Mouse (Mus musculus) hindlimb bud, embryonic 11.5 days (tissue): ENCODE results near the gene Rbpj.
"Not testable (repeated sequence)": the region's sequence is repeated elsewhere in the genome, so short reads cannot be mapped to it uniquely, and the experiment has no call there.

Experiments
- DNase-seq: peaks from one replicate; pipeline ENCODE4 v3.0.0-alpha.2; 2012; ENCODE audit warnings: low read depth, low spot score; ENCODE audit errors: extremely low spot score

Gene Rbpj

DNA sequence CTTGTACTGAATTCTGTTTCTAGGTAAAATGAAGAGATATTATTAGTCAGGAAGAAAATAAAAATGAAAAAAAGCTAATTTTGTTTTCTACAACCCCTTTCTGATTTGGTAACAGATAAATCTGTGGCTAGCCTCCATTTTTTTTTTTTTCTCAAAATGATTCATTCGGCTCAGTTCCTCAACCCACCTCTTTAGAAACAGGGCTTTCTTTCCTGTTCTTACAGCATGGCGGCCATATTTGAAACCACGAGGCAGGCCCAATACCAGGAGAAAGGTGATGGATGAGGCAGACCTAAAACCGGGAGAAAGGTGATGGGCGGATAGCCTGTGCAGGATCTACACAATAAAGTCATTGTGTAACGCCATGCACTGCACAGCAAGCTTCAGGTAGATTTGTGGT, 80.5 kb downstream of the Rbpj start:
- DNase-seq = no peak

DNA sequence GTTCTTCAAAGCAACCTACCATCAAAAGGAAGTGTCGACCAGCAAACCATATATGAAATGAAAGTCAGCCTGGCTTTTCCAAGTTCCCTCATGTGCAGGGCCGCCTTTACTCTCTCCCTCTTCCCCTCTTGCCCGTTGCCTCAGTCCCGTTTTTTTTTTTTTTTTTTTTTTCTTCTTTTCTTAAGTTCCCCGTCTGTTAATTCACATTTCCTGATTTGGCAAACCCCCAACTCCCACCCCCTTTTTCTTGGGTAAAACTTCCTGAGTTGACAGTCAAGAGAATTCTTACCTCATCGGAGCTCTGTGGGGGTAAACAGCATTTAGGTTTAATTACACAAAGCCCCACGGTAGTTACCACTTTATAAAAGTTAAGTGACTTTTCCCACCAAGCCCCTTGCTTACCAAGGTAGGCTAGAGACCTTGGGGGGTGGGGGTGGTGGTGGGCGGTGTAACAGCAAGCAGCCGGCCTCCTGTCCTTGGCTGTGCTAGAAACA, 81.1 kb downstream of the Rbpj start:
- no peak for DNase-seq

DNA sequence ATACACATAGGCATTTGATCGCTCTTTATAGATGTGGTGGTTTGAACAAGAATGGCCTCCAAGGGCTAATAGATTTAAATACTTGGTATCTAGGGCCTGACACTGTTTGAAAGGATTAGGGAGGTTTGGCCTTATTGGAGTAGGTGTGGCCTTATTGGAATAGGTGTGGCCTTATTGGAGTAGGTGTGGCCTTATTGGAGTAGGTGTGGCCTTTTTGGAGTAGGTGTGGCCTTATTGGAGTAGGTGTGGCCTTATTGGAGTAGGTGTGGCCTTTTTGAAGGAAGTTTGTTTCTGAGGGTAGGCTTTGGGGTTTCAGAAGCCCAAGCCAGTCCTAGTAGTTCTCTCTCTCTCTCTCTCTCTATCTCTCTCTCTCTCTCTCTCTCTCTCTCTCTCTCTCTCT, 84.4 kb downstream of the Rbpj start:
- not testable (repeated sequence) for DNase-seq

DNA sequence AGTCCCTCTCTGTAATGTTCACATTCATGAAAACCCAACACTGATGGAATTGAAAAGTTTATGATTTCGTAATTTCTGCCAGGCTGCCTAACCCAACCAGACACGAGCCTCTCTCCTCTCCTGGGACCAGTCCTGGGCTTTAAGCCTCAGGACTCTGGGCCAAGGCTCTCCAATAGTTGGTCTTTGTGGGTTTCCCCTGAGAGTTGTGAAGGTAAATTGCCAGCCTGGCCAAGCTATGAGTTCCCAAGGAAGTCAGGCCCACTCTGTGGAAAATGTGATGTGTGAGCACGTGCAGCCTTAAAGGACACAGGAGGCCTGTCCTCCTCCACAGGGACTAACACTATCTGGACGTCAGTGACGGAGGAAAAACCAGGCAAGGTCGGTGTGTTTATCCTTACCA, 85.4 kb downstream of the Rbpj start:
- no peak for DNase-seq

DNA sequence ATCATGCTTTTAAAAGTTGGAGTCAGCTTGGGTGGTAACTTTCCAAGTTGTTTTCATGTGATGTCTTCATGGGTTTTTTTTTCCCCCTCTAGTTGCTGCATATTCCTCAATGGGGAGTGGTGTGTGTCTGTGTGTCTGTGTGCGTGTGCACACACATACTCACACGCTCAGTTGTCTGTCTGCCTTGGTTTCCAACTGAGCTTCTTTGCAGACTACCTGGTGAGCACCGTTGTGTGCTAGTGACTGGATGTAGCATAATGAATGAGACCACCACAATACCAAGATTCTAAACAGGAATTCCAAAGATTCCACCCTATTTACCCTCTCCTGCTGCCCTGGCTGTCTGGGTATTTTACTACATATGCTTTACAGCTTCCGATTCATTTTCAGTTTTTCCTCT, 86.0 kb downstream of the Rbpj start:
- DNase-seq = no peak

DNA sequence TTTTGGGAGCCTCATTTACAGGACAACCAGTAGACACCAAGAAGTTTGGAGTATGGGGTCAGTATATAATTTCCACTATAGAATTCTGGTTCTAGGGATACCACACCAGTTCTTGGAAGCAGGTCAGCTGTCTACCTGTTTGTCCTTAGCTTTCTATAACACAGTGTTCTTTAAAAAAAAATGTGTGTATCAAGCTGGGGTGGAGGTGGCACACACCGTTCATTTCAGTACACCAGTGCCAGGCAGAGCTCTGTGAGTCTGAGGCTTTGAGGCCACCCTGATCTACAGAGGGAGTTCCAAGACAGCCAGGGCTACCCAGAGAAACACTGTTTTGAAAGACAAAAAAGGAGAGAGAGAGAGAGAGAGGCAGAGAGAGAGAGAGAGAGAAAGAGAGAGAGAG, 87.3 kb downstream of the Rbpj start:
- no peak for DNase-seq

DNA sequence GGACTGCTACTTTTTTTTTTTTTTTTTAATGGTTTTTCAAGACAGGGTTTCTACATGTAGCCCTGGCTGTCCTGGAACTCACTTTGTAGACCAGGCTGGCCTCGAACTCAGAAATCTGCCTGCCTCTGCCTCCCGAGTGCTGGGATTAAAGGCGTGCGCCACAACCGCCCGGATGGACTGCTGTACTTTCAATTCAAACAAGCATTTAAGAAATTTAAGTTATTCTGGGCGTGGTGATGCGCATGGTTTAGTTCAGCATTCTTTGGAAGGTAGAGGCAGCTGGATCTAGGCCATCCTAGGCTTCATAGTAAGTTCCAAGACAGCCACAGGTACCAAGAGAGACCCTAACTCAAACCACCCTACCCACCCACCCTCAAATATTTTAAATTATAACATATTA, 88.2 kb downstream of the Rbpj start:
- no peak for DNase-seq

DNA sequence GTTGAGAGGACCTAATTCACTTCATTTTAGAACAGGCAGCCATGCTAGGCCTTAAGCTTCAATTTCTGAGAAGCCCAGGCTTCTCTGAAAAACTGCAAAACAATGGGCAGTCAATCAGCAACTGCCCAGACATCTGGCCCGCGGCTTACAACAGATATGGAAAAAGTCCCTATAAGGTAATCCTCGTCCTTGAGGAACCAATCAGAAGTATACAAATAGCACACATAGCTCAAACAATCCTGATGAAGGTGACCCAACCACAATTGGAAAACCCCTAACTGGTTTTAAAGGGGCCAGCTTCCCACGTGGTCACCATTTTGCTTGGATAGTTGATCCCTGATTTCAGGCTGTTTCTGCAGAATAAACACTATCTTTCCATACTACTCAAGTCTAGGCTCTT, 89.0 kb downstream of the Rbpj start:
- no peak for DNase-seq

DNA sequence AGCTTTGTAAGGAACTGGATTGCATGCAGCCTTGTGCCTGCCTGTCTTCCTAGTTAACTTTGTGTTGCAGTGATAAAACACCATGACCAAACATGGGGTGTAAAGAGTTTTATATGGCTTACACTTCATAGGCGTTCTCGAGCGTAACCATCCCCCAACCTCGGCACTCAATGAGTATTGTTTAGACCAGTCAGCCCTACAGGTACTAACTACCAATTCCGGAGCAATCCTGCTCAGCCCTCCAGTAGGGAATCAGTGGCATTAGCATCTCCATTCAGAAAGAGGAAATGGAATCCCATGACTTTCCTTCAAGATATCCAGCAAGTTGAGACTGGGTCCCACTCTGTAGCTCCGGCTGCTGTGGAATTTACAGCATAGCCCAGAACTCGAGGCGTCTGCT, 89.5 kb downstream of the Rbpj start:
- DNase-seq = no peak

DNA sequence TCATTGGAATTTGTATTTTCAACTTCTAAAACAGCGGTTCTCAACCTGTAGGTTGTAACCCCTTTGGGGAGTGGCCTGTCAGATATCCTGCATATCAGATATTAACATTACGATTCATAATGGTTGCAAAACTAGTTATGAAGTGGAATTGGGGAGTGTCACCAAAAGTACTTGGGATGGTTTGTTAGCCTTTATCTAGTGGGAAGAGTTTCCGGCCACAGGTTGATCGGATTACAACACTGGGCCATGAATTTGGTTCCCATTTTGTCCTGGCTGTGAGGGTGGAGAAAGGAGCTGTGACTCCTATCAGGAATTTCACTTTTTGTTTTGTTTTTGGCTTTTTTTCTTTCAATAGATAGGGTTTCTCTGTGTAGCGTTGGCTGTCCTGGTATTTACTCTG, 90.0 kb downstream of the Rbpj start:
- no peak for DNase-seq

DNA sequence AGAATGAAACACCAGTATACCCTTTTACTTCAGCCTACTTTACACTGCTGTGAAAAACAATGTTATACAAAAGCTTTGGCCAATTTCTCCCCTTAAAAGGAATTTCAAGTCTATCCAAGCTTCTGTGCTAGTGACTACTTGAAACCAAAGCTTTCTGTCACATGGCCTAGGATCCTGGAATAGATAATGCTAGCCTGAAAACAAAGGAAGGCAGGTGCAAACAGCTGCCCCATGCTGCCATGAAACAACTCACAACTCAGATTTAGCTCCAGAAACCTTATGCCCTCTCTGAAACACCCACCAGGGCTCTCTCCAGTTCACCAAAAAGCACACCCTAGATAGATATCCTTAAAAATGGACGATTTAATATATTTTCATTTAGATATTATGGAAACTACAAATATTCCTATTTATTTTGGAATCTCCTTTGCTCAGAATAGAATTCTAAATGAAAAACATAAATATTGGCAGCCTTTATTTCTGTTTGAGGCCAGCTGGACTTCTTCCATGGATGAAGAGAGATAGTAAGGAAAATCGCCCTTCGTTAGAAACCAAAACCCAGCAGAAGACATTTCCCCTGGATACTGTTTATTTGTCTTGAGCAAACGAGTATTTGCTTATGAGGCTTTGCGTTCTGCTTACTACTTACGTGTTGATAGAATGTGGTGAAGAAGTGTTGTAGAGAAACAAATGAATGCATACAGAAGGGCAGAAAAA, 91.8 kb downstream of the Rbpj start:
- no peak for DNase-seq

DNA sequence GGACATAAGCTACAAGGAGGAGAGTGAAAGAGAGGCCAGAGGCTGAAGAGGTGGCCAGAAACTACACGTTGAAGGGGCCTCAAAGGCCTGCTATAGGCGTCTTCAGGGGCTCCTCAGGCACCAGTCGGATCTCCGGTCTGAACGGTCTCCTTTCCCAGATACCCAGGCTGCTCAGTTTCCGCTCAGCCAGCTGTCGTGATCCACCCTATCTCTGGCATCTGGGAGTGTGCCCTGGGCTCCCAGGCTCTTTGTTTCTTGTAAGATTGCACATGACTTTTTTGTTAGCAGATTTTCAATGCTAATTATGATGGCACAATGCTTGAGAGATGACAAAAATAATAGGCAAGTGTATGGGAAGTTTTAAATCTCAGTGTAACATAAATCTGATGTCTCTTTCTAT, 95.2 kb downstream of the Rbpj start:
- DNase-seq = no peak

DNA sequence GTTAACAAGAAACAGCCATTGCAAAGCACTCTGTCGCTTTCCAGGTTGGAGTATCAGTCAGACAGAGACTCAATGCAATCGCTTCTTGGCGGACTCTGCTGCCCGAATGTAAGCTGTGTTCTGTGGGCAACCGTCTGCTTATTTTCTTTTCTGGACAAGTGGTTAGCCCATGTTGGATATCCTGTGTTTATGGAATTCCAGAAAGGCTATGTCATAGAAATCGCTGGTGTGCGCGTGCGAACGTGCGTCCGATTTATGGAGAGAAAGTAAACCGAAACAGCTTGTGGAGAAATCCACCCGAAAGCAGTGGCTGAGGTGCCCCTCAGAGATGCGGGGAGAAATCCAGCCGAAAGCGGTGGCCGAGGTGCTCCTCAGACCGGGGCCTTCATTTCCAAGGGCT, 98.4 kb downstream of the Rbpj start:
- DNase-seq = no peak

DNA sequence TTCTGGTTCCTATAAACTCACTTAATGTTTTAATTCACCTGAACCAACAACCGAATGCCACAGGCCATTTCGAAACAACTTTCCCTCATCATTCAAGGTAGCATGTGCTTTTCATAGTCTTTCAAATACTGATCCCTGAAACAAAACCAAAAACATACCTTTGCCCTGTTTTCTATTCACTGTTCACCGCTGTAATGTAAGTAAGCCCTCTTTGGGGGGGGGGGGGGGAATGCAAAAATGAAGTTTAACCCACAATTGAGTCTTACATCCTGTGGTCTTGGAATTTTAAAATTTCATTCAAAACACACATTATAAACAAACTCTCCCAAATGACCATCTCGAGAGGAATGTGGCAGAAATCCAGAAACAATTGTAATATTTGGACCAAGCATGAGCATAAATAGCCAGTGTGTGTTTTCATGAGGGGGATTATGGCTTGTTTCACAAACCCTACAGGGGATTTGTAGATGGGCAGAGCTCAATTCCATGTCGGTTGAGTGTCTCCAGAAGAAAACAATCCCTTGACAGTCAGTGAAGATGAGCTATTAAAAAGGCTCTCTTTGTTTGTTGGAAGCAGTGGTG, 99.4 kb downstream of the Rbpj start:
- DNase-seq = no peak

DNA sequence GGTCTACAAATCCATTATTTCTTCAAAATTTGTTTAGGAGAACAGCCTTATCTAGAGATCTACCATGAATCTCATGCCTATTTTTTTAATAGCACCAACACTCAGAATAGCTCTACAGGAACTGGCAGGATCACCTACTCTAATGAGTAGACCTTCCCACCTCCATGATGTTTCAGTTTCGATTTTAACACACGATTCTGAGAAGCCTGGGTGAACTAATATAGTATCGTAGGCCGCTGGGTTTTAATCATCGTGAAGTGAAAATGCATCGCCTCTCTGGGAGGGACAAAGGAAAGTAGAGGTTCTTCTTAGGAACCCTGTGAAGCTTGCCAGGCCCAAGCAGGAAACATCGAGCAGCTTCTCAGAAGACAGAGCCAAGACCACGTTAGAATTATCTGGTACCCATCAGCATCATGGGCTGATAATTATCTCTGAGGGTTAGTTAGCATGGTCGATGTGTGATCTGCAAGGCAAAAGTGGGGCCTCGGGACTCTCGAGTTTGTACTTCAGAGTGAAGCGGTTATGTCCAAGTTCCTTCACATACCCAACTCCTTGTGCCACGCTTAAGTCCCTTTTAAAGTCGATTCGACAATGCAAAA, 100.6 kb downstream of the Rbpj start:
- DNase-seq = no peak

DNA sequence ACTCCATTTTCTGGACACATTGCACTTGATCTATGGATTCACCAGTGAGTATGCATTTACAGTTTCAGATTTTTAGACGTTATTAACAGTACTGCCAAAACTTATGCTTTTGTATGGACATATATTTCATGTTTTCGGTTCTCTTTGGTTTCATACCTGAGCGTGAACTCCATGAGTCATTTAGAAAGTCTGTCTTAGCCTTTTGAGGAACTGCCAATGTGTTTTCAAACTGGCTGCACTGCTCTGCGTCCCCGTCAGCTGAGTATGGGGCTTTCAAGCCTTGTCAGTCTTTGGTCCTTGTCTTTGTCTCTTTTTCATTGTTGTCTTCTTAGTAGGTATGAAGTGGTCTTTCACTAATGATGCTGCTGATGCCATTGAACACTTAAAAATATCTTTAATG, 106.5 kb downstream of the Rbpj start:
- no peak for DNase-seq

DNA sequence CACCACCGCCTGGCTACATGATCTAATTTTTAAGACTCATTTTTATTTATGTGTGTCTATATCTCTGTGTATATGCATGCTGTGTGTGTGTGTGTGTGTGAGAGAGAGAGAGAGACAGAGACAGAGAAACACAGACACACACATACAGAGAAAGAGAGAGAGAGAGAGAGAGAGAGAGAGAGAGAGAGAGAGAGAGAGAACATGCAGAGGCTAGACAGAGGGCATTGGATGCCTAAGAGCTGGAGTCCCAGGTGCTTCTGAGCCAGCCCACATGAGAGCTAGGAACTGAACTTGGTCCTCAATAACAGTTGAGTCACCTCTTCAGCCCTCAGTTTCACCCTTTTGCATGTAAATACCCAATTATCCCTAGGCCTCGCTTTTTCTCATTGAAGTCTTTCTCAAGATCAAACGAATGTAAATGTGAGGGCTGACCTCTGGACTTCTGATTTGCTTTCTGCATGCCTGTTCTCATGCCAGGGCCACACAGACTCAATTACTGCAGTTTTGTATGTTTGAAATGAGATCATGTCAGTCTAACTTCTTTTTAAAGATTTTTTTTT, 109.0 kb downstream of the Rbpj start:
- DNase-seq = no peak

DNA sequence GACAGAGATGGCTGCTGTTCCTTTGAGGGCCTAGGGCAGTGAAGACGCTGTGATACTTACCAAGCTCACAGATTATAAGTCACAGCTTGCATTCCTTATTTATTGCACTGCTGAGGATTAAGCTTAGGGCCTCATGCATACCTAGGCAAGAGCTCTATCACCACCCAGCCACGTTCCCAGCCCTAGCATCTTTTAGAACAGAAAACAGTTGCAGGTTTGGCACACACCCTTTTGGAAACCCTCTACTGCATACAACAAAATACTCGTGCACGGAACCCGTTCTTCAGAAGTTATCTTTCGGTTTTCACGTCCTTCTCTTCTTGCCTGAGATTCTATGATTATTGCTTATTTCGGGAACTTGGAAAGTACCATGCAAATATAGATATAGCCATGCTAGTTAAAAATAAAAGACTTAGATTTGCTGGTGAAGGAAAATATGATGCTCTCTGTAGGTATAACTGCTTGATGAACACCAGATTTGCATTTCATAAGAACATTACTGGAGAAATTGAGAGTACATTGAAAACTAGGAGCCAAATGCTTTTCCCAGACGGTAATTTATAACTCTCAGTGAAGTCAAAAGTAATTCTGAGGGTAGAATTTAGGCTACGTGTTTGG, 111.4 kb downstream of the Rbpj start:
- DNase-seq = no peak

DNA sequence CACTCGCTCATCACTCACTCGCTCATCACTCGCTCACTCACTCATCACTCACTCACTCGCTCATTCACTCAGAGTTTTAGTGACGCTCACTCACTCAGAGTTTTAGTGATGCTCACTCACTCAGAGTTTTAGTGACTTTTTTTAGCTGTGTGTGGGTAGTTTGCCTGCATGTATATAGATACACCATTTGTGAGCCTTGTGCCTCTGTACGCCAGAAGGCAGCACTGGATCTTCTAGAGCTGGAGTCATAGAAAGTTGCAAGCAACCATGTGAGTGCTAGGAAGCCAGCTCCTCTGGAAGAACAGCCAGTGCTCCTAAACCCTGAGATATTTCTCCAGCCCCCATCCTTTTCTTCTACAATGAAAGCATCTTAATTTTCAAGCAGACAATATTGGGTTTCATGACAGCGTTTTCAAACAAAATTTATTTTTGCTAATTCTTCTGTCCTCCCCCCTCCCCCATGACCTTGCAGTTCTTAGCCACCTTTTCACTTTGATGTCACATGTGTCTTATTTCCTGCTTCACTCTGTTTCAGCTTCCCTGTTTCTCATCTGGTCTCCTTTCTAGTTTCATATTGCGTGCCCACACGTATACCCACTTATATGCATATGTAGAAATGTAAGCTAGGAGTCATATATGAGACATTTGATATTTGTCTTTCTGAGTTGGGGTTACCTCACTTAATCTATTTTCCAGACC, 118.3 kb downstream of the Rbpj start:
- no peak for DNase-seq

DNA sequence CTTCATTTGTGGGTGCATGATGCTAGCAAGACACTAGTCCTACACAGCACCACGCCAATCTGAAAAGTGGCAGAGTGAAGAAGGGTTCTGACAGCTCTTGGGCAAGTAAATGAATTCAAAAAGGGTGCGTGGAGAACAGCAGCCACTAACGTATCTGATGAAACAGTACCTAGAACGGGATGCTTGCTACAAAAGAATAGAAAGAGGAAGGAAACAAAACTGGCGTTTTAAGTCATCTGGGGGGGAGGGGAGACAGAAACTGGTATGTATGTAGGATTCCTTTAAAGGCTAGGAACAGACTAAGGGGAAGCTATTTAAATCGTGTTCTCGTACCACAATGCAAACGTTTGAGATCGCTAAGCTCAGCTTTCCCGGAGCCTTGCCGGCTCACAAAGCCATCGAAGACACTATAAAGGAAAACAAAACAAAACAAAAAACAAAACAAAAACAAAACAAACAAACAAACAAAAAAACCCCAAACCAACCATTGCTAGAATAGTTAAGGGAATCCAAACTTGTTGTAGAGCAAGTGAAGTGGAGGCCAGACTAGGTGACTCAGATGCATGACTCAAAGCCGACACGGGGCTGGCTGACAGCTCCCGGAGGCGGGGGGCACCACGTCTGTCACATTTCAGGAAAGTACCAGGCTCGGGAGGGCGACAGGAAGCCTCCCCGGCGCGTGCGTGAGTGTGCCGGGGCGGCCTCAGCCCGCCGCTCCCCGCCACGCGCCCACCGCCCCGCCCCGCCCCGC, 122.6 kb downstream of the Rbpj start:
- no peak for DNase-seq
